Mouse (Mus musculus): ENCODE measurements around the gene Sema7a.

DNA sequence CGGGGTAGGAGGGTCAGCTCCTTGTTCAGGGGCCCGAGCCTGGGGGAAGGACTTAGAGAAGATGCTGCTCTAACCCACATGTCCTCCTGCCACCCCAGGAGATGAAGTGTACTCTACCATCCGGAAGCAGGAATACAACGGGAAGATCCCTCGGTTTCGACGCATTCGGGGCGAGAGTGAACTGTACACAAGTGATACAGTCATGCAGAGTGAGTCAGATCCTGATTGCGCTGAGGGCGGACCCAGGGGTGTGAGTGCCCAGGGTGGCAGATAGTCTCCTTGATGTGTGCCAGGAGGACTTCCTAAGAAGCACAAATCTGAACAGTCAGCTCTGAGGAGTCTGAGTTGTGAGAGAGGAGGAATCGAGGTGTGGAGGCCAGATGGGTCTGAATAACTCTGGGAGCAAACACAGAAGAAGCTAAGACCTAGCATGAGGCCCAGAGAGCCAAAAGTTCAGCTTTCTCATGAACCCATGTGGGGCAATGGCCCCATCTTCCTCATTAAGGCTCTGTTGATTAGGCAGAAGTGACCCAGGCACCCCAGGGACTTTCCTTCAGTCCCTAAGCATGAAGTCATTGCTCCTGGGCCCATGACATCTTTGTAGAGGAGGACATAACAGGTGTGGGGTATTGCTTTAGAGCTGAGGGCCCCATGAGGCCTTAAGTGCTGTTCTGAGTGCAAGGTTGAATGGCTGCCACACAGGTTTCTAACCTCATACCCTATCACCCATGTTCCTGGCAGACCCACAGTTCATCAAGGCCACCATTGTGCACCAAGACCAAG is 15.2 kb downstream of the Sema7a start:
- TF ChIP-seq CTCF (IDR thresholded peaks at IDR 0.05; ENCODE audit: control insufficient read depth, insufficient read depth, low read length), result no peak
- no peak for TF ChIP-seq POLR2A (IDR thresholded peaks at IDR 0.05; ENCODE audit: borderline replicate concordance, control insufficient read depth, low read depth, low read length)

All from bone marrow, adult 2 months (tissue).